Mouse (Mus musculus): ENCODE results near the gene Lbx1.

The Lbx1 gene

DNA sequence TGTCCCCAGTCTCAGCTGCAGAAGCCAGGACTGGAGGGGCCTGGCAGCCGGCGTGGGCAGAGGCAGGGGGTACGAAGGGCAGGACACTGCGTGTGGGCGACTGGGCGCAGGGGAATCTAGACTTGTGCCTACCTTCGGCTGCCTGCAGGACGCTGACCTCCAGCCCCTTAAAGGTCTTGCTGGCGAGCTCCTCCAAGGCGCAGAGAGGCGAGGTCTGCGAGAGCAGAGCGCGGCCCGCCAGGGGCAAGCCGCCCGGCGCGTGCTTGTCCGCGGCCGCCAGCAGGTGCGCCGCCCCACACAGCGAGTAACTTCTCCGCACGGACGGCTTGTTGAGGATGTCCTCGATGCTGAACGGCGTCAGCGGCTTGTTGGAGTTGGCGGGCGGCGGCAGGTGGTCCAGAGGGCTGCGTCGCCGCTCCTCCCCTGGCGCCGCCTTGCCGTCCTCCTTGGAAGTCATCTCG is 811 bp downstream of the Lbx1 start:
- in situ Hi-C loops (cut with MboI, MseI): loop anchor here (5.0 to 25.0 kb wide), 2 partner anchors 508 to 1628 kb away; partner anchors contain the start of gene Fgf8 (in 1 of the 2)

DNA sequence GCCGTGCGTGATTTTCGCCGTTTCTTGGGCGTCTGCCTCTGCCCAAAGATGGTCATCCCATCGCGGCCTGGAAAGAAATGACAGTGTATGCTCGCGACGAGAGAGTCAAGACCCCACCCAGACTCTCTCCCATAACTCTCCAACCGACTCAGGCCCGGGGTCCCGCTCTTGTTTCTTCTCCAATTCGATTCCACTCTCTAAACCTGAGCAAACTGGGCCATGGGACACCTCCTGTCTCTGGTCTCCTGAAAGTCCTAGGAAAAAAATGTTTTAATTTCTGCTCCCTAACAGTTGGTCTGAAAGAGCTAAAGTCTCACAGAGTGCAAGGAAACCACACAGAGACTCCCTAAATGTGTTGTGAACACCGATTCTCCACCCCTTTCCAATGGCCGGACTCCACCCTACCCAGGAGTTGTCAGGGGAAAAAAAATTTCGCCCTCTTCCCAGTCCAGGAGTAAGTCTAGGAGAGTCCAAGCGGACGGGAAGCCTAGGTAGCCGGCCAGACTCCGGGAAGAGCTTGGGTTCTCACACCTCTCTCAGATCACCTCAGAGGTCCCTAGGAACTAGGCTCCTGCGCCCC is 1.3 kb downstream of the Lbx1 start:
- in situ Hi-C loops (cut with MboI, MseI): loop anchor here (5.0 to 25.0 kb wide), 2 partner anchors 508 to 1628 kb away; partner anchors contain the start of gene Fgf8 (in 1 of the 2)

DNA sequence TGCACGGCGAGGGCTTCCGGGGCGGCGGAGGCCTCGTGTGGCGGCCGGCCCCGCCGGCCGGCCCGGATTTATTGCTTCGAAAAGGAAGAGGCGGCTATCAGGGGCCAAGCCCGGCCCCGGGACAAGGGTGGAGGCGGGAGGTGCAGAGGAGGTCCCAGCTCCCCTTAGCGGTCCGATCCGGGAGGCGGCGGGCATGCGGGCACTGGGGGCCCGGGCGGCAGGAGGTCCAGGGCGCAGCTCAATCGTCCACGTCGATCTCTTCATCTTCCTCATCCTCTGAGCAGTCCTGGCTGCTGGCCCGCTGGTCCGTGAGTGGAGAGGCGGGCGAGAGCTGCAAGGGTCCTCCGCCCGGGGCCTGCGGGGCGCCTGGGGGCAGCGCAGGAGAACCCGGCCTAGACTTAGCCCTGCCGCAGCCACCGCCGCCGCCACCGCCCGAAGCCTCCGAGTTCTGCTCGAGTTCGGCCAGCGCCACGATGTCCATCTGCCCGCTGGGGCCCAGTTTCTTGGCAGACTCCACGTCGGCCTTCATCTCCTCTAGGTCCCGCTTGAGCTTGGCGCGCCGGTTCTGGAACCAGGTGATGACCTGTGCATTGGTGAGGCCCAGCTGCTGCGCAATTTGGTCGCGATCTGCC is 2.0 kb downstream of the Lbx1 start:
- in situ Hi-C loops (cut with MboI, MseI): loop anchor here (5.0 to 25.0 kb wide), 2 partner anchors 509 to 1629 kb away; partner anchors contain the start of gene Fgf8 (in 1 of the 2)

DNA sequence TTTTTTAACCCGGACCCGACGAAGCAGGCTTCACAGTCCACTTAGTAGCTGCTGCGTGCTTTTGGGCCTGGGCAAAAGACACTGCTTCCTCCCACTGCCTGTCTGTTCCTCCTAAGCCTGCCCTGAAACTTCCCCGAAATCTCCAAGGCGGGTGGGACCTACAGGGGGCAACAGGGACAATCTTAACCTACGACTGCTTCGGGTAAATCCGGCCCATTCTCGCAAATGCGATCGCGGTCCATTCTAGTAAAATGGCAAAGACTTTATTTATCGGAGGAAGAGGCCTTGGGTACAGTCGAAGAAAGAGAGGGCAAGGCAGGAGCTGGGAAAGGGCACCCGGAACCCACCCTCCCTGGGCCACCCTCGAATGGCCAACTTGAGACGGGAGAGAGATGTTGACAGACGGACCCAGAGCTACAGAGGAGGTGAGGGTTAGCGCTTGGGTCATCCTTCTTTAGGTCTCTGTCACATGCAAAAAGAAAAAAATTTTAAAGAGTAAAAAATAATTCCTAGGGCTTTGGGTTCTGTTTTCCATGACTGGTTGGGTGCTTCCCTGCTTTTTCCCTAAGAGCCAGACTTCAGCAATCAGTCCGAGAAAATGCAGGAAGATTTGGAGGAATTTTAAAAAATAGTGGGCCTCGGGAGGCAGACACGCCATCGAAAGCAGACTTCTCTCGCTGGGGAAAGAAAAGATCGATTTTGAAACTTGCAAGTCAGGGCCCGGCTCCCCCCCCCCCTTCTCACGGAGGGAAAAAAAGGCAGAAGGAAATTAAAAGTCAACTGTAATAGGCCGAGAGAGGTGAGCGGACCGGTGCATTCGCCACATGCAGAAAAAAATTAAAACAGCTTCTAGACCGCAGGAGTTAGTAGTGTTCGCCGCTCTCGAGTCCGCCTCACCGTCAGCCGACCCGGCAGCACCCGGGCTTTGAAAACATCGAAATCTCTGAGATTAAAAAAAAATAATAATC is 2.9 kb downstream of the Lbx1 start:
- in situ Hi-C loops (cut with MboI, MseI): loop anchor here (5.0 to 25.0 kb wide), 2 partner anchors 510 to 1630 kb away; partner anchors contain the start of gene Fgf8 (in 1 of the 2)

DNA sequence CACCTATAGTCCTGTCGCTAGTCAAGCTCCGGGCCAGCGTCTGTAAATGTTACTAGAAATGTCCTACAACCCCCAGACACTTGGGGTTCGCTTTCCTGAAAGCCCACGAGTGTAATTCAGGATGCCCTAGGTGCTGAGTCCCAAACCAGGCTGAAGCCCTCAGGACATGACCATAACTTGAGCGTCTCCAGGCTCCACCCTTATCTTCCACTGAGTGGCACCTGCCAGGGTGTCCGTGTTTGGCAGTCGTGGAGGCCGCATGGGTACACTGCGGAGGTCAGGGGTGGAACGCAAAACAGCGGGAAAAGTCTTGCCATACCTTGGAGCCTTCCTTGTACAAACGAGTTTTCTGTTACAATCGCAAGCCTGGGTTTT is 3.6 kb downstream of the Lbx1 start:
- in situ Hi-C loops (cut with MboI, MseI): loop anchor here (5.0 to 25.0 kb wide), 2 partner anchors 510 to 1630 kb away; partner anchors contain the start of gene Fgf8 (in 1 of the 2)

DNA sequence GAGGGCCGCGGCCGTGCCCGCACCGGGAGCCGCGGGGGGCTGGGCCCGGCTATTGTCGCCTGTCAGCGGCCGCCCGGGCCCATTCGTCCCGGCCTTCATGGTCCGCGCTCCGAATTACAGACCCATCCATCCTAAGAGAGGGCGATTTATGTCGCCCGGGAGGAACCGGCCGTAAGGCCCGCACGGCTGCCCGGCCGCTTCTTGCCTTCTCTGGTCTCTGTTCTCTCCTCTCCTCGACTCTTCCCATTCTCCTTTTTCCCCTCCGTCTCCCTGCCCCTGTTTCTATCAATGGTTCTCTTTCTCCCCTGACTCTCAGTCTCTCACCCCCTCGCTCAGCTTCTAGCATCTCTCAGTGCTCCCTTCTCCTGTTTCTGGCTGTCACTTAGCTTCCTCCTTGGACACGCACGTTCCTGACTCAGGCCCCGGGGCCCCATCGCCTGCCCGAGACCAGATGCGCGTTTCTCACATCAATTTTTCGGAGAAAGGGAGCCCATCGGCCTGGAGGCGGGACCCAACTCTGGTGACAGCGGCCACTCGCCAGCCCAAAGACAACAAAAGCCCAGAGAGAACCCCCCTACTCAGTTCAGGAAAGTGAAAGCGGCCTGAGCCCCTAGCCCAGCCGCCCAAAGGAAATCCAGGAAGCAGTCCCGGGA is 4.1 kb downstream of the Lbx1 start:
- in situ Hi-C loops (cut with MboI, MseI): loop anchor here (5.0 to 25.0 kb wide), 2 partner anchors 511 to 1631 kb away; partner anchors contain the start of gene Fgf8 (in 1 of the 2)

DNA sequence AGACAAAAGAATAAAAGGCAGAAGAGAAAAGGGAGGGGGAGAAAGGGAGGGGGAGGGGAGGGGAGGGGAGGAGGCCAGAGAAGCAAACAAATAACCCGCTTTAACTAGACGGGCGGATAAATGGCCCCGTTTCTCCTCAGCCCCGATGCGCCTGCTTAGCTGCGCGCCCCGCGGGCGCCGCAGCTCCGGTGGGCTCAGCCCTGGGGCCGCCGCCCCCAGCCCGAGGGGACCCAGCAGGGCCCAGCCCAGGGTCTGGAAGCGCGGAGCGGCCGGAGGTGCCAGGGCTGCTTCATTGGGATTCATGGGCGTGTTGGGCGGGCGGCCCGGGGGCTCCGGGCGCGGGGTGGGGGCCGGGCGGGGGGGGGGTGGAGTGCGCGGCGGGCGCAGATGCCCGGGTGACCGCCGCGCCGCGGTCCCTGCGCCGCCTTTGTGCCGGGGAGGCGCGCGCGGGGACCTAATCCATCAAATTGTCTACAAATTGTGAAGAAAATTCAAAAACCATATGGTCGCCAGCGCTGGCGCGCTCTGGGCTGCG is 4.7 kb downstream of the Lbx1 start:
- in situ Hi-C loops (cut with MboI, MseI): loop anchor here (5.0 to 25.0 kb wide), 2 partner anchors 511 to 1631 kb away; partner anchors contain the start of gene Fgf8 (in 1 of the 2)

DNA sequence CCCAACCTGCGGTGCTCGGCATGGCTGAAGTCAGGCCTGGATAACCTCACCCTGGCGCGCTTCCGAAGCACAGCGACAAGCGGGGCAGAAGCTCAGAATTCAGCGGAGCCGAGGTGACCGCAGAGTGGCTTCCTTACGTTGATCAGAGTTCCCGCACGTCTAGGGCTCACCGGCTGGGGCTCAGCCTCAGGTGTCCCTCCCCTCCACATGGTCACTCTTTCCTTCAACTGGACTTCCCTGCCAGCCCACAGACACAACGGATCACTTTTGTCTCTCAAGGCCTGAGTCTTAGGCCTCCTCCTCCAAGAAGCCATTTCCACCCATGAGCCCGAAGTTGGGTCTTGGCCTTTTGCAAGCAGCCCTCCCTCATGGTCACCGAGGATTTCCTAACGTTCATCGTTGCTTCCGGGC is 5.4 kb downstream of the Lbx1 start:
- in situ Hi-C loops (cut with MboI, MseI): loop anchor here (5.0 to 25.0 kb wide), 2 partner anchors 512 to 1632 kb away; partner anchors contain the start of gene Fgf8 (in 1 of the 2)

DNA sequence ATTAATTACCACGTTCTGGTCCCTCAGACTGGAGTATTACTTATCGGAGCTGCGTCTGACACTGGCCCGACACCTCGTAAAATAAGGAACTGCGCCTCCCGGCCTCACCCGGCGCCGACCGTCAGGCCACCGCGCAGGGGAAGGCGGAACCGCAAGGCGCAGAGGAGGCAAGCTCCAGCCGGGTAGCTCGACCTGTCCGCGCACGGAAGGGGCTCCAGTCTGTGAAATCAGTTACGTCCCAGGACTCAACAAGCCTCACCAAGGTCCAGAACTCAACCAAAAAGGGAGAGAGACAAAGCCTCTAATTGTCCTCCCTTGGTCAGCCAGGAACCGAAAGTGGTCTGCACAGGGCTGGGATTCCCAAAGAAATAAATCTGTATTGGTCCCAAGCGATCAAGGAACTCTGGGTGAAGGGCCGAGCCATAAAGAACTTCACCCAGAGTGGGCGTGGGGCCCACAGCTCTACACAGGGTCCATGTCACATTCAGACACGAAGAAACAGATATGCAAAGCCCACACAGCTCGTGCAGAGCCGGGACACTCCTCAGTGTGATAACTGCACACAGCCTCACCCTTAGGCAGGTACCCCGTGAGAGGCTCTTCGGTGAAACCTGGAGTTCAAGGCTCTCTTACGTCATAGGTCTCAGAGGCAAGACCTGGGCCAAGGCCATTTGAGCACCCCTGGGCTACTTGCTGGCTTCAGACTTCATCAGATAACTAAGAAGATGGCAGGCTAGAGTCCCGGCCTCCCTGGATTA is 6.1 kb downstream of the Lbx1 start:
- in situ Hi-C loops (cut with MboI, MseI): loop anchor here (5.0 to 25.0 kb wide), 3 partner anchors 513 to 1633 kb away; partner anchors contain the start of genes Fgf8 (in 1 of the 2) and Npm3 (in 1 of the 2)

DNA sequence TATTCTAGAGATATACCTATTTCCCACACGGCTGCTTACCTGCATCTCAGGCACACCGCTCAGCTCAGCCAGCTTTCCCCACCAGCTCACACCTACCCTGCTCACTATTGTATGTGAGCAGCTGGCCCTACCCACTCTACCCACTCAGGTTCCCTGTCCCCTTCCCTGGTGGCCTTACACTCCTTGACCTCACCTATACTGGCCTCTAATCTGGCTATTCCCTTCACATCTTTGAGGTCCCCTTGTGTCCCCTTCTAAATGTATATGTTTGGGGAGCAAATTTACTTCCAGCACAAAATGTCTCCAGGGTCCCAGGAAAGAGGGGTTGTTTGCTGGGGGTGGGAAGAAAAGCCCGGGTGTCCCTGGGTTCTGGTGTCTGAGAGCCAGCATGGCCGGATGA is 6.8 kb downstream of the Lbx1 start:
- in situ Hi-C loops (cut with MboI, MseI): loop anchor here in 1 of 2 experiments (5.0 to 25.0 kb wide), 2 partner anchors 519 to 1634 kb away; partner anchors contain the start of gene Npm3

DNA sequence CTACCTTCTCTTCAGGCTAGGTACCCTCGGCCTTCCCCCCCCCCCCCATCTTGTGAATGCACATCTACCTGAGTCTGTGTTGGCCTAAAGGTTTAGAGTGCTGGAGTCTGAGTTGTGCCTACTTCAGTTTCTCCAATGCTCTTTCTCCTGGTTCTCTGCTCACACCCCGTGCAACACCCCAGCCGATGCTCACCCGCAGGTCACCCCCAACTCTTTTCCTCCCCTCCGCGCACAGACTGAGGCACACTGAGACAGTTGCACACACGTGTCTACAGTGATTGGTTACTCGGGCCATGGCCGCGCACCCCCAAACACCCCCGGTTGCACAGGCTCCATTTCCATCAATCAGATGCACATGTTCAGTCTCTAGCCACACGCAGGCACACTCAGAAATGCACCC is 7.5 kb downstream of the Lbx1 start:
- in situ Hi-C loops (cut with MboI, MseI): loop anchor here in 1 of 2 experiments (5.0 to 25.0 kb wide), 2 partner anchors 519 to 1634 kb away; partner anchors contain the start of gene Npm3

DNA sequence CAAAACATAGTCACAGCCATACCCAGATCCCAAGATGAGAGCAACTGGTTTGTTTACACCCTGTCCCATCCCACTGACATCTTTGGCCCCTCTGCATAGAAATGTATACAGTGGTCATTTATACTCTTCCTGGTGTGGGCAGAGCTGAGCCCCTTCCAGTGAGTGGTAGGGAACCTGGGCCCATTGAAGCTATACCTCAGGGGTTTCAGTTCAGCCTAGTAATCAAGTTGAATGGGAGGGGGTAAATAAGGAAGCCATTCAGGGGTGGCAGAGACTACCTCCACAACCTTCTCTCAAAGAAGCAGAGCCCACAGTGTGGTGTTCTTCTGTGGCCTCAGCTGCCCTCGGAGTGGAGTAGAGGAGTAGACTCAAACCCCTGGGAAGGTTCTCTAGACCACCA is 7.9 kb downstream of the Lbx1 start:
- in situ Hi-C loops (cut with MboI, MseI): loop anchor here in 1 of 2 experiments (5.0 to 25.0 kb wide), 2 partner anchors 520 to 1635 kb away; partner anchors contain the start of gene Npm3

DNA sequence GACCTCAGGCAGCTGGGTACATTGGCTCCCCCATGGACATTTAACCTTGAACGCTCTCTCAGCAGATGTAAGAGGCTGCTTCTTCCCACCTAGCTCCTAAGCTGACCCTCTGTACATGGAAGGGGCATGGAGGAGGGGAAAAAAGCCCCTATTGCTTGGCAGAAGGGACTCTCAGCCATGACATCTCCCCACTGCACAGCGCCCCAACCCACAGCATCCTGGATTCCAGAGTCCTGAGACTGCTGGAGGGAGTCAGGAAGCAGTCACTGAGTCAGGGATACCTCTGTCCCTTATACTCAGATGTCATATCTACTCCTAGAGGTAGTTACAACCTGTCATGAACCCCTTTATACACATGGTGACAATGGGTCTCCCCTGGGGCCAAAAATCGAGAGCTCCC is 8.6 kb downstream of the Lbx1 start:
- in situ Hi-C loops (cut with MboI, MseI): loop anchor here in 1 of 2 experiments (5.0 to 25.0 kb wide), 2 partner anchors 520 to 1635 kb away; partner anchors contain the start of gene Npm3

DNA sequence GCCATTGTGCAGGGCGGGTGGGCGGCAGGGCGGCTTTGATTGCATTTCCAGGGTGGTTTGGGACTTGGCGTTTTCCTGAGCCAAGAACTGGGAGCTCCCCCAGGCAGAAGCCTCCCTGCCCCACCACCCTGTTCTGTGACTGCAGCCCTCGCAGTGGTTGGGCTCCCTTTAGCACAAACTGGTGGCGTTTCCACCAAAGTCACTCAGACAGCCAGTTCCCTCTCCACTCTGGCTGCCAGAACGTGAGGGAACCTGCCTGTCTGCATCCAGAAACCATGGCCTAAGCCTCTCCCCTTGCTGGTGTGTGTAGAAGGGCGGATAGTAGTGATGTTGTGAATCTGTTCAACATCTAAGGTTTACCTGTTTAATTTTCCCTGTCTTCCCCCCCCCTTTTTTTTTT is 9.4 kb downstream of the Lbx1 start:
- in situ Hi-C loops (cut with MboI, MseI): loop anchor here in 1 of 2 experiments (5.0 to 25.0 kb wide), 2 partner anchors 521 to 1636 kb away; partner anchors contain the start of gene Npm3

DNA sequence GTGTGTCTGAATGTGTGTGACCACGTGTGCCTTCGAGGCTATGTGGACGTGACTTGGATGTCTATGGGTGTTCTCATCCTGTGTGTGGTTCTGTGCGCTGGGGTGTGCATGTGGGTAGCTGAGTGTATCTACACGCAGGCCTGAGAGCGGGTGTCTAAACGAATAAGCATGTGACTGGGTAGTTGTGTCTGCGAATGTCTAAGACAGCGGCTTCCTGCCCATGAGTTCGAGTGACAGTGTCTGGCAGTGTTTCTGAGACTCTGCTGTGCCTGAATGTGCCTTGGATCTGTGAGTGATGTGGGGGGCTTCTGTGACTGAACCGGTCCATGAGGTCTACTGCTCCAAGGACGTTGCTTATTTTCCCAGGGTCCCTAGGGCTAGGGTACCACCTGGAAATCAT is 10.5 kb downstream of the Lbx1 start:
- in situ Hi-C loops (cut with MboI, MseI): loop anchor here in 1 of 2 experiments (5.0 to 25.0 kb wide), 2 partner anchors 522 to 1637 kb away; partner anchors contain the start of gene Npm3

DNA sequence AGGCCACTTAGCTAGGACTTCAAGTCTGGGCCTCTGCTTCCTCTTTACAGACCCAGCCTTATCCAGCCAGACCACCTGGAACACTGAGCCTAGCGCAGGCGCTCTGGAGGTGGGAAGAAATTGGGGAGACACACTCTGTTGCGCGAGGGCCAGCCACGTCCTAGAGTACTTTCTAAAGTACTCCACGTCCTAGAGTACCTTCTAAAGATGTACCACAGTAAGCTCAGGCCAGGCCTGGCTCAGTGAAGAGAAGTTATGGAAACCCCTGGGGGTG is 11.4 kb downstream of the Lbx1 start:
- in situ Hi-C loops (cut with MboI, MseI): loop anchor here (5.0 kb wide), 2 partner anchors 213 to 323 kb away; no protein-coding TSS in a partner anchor

DNA sequence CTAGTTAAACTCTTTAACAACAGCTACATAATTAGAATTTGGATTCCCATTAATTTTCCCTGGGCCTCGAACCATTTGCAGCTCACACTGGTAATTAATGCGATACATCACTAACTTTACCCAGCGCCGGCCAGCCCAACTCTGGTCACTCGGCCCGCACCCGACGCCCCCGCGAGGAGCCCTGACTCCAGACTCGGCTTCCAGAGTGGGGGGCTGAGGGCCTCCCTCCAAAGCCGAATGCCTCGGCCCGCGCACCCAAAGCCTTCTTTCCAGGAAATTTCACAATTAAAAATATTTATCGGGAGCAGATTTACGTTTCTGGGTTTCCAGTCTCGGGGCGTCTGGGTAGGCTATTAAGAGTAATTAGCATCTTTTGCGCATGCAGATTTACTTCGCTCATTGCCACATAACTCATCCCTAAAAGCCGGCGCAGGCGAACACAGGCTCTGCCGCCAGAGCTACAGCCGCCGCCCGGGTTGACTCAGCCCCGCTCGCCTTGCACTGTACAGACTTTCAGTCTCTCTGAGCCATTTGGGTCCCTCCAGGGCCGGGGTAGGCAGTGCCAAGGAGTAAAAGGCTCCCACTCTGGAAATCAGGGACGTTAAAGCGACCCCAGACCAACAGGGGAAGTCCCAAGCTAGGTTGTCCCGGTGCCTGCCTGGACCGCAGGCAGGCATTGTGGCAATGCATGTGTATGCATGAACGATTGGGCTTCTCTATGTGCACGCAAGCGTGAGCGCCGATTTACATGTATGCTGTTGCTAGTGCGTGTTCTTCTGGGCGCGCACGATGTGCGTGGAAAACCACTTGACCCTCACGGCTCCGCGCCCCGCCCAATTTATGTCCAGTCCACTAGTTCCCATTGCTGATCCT is 12.0 kb downstream of the Lbx1 start:
- in situ Hi-C loops (cut with MboI, MseI): loop anchor here (5.0 kb wide), 2 partner anchors 214 to 324 kb away; no protein-coding TSS in a partner anchor

DNA sequence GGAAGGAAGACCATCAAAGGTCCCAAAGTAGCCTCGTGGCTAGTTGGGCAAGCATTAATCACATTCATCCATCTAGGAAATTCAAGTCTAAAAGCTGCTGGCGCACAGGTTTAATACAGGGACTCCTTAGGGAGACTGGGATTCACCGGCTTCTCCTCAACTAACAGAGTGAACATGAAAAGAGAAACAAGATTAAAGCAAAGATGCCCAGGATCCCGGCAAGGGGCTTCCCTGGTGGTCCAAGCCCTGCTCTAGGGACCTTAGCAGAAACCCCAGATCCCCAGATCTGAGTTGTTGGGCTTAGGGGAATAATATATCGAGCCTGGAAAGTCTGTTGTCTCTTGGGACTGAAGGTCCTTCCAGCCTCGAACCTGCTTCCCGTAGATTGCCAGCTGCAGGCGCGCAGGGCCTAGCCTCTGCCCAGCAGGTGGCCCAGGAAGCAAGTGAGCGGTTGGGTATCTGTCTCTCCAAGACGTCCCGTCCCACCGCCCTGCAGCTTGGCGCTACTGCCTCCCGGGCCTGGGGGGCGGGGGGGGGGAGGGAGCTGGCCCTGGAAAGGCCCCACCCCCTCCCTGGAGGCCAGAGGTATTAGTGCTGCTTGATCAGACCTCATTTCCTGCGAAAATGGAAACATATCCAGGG is 13.3 kb downstream of the Lbx1 start:
- in situ Hi-C loops (cut with MboI, MseI): loop anchor here (5.0 kb wide), 2 partner anchors 215 to 325 kb away; no protein-coding TSS in a partner anchor

All from T-helper 17 cell (primary cell).